Mouse (Mus musculus) heart, embryonic 16.5 days (tissue): ENCODE measurements at regions not wholly inside any gene's neighbourhood (a gene's known extent, or its start where the extent isn't known, plus 50 kb on each side); places are given as distances from the start of the nearest gene placed in this dataset.

Experiments used
- ATAC-seq: fragments of 200-750 bp; cut with Nextera tagmentation; replicated peaks from 2 replicates; pipeline ENCODE4 v1.8.0; 2017; ENCODE audit warnings: moderate number of reproducible peaks; ENCODE audit not compliant: insufficient read depth, low FRiP score; ENCODE audit errors: extremely low read depth
- H3K27ac ChIP-seq: fragments of 300-500 bp; sonication (generic); 2 replicates; pipeline ENCODE4 v1.5.1; 2014; ENCODE audit warnings: mild to moderate bottlenecking, low read length, control low read depth, moderate library complexity
- H3K27me3 ChIP-seq: fragments of 300-500 bp; sonication (generic); 2 replicates; pipeline ENCODE4 v1.6.1; 2014; ENCODE audit warnings: low read length, mixed read lengths; ENCODE audit not compliant: control insufficient read depth, insufficient read depth
- H3K36me3 ChIP-seq: fragments of 300-500 bp; sonication (generic); 2 replicates; pipeline ENCODE4 v1.6.1; 2014; ENCODE audit not compliant: control insufficient read depth, insufficient read depth
- H3K4me1 ChIP-seq: fragments of 300-500 bp; sonication (generic); 2 replicates; pipeline ENCODE4 v1.6.1; 2014; ENCODE audit warnings: low read length, mixed read lengths; ENCODE audit not compliant: control insufficient read depth, insufficient read depth
- H3K4me2 ChIP-seq: fragments of 300-500 bp; sonication (generic); 2 replicates; pipeline ENCODE4 v1.6.1; 2014; ENCODE audit warnings: low read depth, mild to moderate bottlenecking, control low read depth, low read length
- H3K4me3 ChIP-seq: fragments of 300-500 bp; sonication (generic); 2 replicates; pipeline ENCODE4 v1.5.1; 2014; ENCODE audit warnings: mild to moderate bottlenecking, control low read depth, low read length
- H3K9ac ChIP-seq: fragments of 300-500 bp; sonication (generic); 2 replicates; pipeline ENCODE4 v1.6.1; 2014; ENCODE audit warnings: low read length, control low read depth
- H3K9me3 ChIP-seq: fragments of 300-500 bp; sonication (generic); replicated peaks from 2 replicates; pipeline ENCODE4 v1.6.1; 2016; ENCODE audit warnings: low read length; ENCODE audit not compliant: control insufficient read depth
- WGBS: fragments of 180-500 bp; shearing (Covaris S2); extraction: QIAGEN DNeasy Blood & Tissue Kit; methylation state at CpG from one replicate; pipeline ENCODE4 v1.1.7; 2014; 5-methylcytosine and 5-hydroxymethylcytosine counted together

DNA sequence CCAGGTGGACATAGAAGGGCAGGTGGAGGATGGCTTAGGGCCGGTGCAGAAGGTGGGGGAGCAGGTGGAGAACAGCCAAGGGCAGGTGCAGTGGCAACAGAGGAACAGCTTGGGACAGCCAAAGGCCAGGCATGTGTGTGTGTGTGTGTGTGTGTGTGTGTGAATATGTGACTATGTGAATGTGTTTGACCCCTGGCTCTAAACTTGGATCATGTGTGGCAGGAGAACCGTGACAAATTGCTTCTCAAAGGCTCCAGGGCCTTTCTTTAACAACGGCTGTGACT is 236.7 kb upstream of the Wscd1 start:
- Histone ChIP-seq H3K9me3 (no peaks in the 10 kb centered on the region), H3K36me3 (no peaks in the 10 kb centered on the region), H3K4me2 (no peak overlapping the region), H3K9ac (no peak overlapping the region), H3K4me1 (no peaks in the 10 kb centered on the region), H3K27ac (no peak overlapping the region), H3K4me3 (no peak overlapping the region), H3K27me3 (no peaks in the 10 kb centered on the region)
- no peak for ATAC-seq
- WGBS, result 77% methylated on average over 3 of the region's 3 CpGs

DNA sequence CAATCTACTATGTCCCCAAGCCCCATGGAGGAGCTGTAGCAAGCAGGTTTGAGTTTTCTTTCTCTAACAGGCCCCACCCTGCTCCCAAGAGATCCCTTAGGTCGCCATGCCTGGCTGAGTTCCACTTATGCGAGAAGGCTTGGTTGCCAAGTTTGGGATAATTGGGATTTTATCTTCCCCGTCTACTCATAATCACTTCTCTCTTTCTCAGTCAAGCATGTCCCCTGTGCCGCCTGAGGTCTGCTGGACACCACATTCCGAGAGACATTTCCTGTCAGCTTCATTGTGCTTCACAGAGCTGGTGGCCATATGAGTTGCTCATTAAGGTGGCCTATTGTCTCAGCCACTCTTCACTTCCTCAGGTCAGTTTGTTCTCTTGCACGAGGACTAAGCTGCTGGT is 234.5 kb upstream of the Wscd1 start:
- no peak for ATAC-seq
- no peaks in the 10 kb centered on the region for H3K27me3 ChIP-seq

DNA sequence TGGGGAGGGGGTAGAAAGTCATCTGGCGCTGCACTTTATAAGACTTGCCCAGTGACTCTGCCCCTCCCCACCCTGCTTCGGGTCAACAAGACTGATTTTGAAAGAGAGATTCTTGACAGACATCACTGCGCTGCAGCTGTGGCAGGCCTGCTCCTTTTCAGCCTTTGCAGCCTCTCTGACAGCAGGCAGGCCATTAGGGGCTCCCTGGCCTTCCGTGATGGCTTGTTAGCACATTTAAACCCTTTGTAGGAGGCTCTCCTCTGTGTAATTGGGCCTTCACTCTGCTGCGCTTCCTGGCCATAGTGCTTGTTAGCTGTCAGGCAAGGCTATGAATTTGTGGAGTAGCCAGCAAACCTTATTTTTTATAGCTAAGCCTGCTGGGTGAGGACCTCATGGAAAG is 232.3 kb upstream of the Wscd1 start:
- Histone ChIP-seq H3K36me3 (no peaks in the 10 kb centered on the region), H3K9me3 (no peaks in the 10 kb centered on the region), H3K4me2 (no peak overlapping the region), H3K4me3 (no peak overlapping the region), H3K4me1 (no peaks in the 10 kb centered on the region), H3K27ac (no peak overlapping the region), H3K9ac (no peak overlapping the region), H3K27me3 (no peaks in the 10 kb centered on the region)
- 35% methylated on average over 5 of the region's 5 CpGs for WGBS
- ATAC-seq, result no peak

More for the DNA sequence above, 234.5 kb upstream of the Wscd1 start:
- 42% methylated on average over 6 of the region's 6 CpGs for WGBS
- Histone ChIP-seq H3K4me1 (no peaks in the 10 kb centered on the region), H3K9me3 (no peaks in the 10 kb centered on the region), H3K4me3 (no peak overlapping the region), H3K9ac (no peak overlapping the region), H3K36me3 (no peaks in the 10 kb centered on the region), H3K4me2 (no peak overlapping the region), H3K27ac (no peak overlapping the region)

DNA sequence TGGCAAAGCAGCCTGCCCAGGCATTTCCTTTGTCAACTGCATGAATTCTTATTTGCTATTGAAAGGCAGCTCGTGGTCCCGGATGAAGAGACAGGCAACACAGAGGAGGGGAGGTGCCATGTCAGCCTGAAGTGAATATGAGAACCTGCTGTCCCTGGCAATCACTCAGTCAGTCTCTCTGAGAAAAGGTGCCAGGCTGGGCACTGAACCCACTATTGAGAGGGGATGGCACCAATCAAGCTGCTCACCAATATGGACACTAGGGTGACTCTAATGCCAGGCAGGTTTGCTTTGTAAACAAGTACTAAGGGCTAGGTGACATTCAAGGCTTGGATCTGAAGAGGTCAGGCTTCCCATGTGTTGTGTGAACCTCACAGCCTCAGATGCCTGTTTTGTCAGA is 222.0 kb upstream of the Wscd1 start:
- Histone ChIP-seq H3K27ac (no peak overlapping the region), H3K4me2 (no peak overlapping the region), H3K36me3 (no peaks in the 10 kb centered on the region), H3K9ac (no peak overlapping the region), H3K27me3 (no peaks in the 10 kb centered on the region), H3K4me1 (no peaks in the 10 kb centered on the region), H3K9me3 (no peaks in the 10 kb centered on the region), H3K4me3 (no peak overlapping the region)
- 78% methylated on average over 2 of the region's 2 CpGs for WGBS
- no peak for ATAC-seq

DNA sequence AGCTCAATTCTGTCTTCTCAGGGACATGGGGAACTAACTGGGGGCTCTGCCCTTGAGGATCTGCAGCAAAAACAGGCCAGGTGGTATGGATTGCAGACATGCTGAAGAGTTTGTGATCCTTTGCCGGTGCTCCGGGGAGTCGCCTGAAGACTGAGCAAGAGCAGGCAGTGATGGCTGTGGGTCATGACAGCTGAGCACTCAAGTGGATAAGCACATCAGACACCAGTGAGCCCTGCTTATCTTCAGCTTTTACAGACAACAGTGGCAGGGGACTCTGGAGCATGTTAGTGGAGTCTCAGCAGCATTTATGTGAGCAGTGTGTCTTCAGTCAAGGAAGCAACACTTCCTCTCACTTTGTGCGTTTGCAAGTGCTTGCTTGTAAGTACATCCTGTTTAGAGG is 221.1 kb upstream of the Wscd1 start:
- H3K27ac ChIP-seq, result no peak overlapping the region
- 24% methylated on average over 4 of the region's 4 CpGs for WGBS
- no peaks in the 10 kb centered on the region for H3K9me3 ChIP-seq
- no peak overlapping the region for H3K9ac ChIP-seq
- no peak for ATAC-seq
- H3K4me2 ChIP-seq, result no peak overlapping the region
- H3K4me3 ChIP-seq, result no peak overlapping the region
- H3K36me3 ChIP-seq, result no peaks in the 10 kb centered on the region
- H3K27me3 ChIP-seq, result no peaks in the 10 kb centered on the region
- no peaks in the 10 kb centered on the region for H3K4me1 ChIP-seq

DNA sequence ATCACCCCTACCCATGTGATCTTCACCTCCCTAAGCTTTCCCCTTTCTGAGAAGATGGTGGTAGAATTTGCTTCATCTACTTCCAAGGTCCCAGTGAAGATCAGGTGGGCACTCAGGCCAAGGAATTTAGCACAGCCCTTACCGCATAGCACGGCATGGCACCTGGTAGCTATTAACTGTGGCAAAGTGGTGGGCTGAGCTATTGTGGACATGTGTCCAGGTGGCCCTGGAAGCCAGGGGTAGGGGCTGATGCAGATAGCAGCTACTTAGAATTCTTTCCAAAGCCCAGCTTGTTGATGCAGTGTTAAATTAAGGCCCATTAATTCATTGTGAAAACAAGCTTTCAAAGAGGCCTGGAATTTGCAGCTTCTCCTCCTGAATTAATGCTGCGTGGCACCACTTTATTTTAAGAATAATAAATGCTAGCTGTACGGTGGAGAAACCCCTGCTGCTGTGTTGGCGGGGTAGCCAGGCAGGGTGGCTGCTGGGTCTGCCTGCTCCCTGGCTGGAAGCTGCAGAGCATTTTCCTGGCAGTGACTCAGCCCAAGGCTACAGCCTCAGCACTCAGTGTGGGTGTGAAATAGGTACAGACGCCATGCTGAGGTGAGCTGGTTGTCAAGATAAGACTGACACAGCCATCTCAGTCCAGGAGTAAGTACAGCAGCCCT is 208.4 kb upstream of the Wscd1 start:
- H3K4me3 ChIP-seq, result no peak overlapping the region
- no peak overlapping the region for H3K27ac ChIP-seq
- no peak for ATAC-seq
- H3K36me3 ChIP-seq, result no peaks in the 10 kb centered on the region
- 37% methylated on average over 6 of the region's 6 CpGs for WGBS
- no peaks in the 10 kb centered on the region for H3K27me3 ChIP-seq
- no peak overlapping the region for H3K9ac ChIP-seq
- H3K4me1 ChIP-seq, result no peaks in the 10 kb centered on the region
- H3K4me2 ChIP-seq, result no peak overlapping the region
- H3K9me3 ChIP-seq, result no peaks in the 10 kb centered on the region; the same call in none of the 2 replicates

DNA sequence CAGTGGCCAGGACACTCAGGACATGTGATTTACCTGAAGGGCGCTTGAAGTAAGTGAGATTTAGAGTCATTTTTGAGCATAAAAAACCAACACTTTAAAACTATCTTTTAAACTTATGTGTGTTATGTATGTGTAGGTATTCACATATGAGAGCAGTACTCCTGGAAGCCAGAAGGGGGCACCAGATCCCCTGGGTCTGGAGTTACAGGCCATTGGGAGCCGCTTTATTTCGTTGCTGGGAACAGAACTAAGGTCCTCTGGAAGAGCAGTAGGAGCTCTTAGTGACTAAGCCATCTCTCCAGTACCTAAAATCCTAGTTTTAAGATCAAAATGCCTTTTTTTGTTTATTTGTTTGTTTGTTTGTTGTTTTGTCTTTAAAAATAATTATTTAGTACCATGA is 192.3 kb upstream of the Wscd1 start:
- no peak for ATAC-seq
- 78% methylated on average over 3 of the region's 3 CpGs for WGBS

DNA sequence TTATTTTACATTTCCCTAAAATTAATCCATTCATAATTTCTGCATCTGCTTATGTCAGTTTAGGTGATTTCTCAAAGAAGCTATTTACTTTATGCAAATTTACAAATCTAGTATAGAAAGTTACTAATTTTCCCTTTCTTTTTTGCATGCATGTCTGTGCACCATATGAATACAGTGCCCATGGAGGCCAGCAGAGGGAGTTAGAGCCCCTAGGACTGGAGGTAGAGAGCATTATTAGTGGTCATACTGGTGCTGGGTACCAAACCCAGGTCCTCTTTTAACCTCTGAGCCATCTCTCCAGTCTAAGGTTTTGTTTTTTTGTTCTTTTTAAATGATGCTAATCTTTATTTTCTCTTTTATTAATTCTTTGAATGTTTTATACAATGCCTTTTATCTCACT is 184.9 kb upstream of the Wscd1 start:
- Histone ChIP-seq H3K27me3 (no peaks in the 10 kb centered on the region), H3K9ac (no peak overlapping the region), H3K27ac (no peak overlapping the region), H3K4me2 (no peak overlapping the region), H3K4me1 (no peaks in the 10 kb centered on the region), H3K36me3 (no peaks in the 10 kb centered on the region), H3K9me3 (no peaks in the 10 kb centered on the region), H3K4me3 (no peak overlapping the region)
- no peak for ATAC-seq

More for the DNA sequence above, 192.3 kb upstream of the Wscd1 start:
- Histone ChIP-seq H3K27me3 (no peaks in the 10 kb centered on the region), H3K9me3 (no peaks in the 10 kb centered on the region), H3K4me1 (no peaks in the 10 kb centered on the region), H3K9ac (no peak overlapping the region), H3K4me3 (no peak overlapping the region), H3K27ac (no peak overlapping the region), H3K4me2 (no peak overlapping the region), H3K36me3 (no peaks in the 10 kb centered on the region)

DNA sequence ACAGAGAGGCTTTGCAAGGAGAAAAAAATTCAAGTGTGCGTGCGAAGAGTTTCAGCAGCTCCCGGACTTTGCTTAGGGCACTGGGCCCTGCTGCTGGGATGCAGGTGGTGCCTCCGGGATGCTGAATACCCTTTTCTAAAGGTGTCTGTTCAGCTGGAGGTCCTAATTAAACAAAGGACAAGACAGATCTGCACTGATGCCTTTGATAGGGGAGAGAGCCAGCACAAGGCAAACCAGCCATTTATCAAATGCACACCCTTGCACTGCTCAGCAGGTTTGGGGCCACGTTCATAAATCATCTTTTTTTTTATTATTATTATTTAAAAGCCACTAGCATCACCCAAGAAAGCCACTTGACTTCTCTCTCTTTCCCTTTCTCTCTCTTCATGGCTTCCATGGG is 172.9 kb upstream of the Wscd1 start:
- no peak for ATAC-seq
- WGBS, result 81% methylated on average over 5 of the region's 5 CpGs

DNA sequence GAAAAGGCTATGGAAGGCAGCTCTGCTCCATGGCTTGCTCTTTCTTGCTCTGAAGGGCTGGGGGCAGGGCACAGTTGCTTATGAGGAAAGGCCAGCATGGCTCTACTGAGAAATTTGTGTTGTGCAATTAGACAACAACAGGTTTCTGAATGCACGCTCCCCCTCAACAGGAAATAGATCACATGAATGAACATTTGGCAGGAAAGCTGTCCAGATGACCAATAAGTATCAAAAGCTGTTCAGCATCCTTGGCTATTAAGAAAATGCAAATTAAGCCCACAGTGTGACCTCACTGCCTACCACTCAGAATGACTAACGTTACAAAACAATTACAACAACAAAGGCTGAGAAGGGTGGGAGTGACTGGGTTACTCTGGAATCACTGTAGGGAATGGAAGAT is 167.9 kb upstream of the Wscd1 start:
- Histone ChIP-seq H3K9ac (no peak overlapping the region), H3K27me3 (no peaks in the 10 kb centered on the region; the same call in 1 of the 2 replicates), H3K4me2 (no peak overlapping the region), H3K4me1 (no peaks in the 10 kb centered on the region), H3K4me3 (no peak overlapping the region), H3K9me3 (no peaks in the 10 kb centered on the region), H3K27ac (no peak overlapping the region), H3K36me3 (no peaks in the 10 kb centered on the region)
- 49% methylated on average over 2 of the region's 2 CpGs for WGBS
- ATAC-seq, result no peak

More for the DNA sequence above, 172.9 kb upstream of the Wscd1 start:
- no peaks in the 10 kb centered on the region for H3K36me3 ChIP-seq
- no peak overlapping the region for H3K4me2 ChIP-seq
- H3K9ac ChIP-seq, result no peak overlapping the region
- no peak overlapping the region for H3K4me3 ChIP-seq
- H3K27me3 ChIP-seq, result no peaks in the 10 kb centered on the region
- H3K9me3 ChIP-seq, result no peaks in the 10 kb centered on the region
- peaks cover 4% of the 10 kb centered on the region; the same call in 1 of the 2 replicates for H3K4me1 ChIP-seq
- H3K27ac ChIP-seq, result no peak overlapping the region
